Mouse (Mus musculus) testis, adult 2 months (tissue): ENCODE measurements at regions not wholly inside any gene's neighbourhood (a gene's known extent, or its start where the extent isn't known, plus 50 kb on each side); places are given as distances from the start of the nearest gene placed in this dataset.
A peak's percentile ranks its signal among the peaks of the same experiment; 100 is the strongest.

Experiments used
- H3K27ac ChIP-seq: fragments of 200-500 bp; 2 replicates; pipeline ENCODE4 v1.5.1; 2012; ENCODE audit warnings: low read depth, low read length; ENCODE audit not compliant: control insufficient read depth, insufficient read depth
- H3K27me3 ChIP-seq: fragments of 200-500 bp; 2 replicates; pipeline ENCODE4 v1.6.1; 2012; ENCODE audit warnings: mild to moderate bottlenecking, low read length, moderate library complexity; ENCODE audit not compliant: control insufficient read depth, insufficient read depth
- H3K36me3 ChIP-seq: fragments of 200-500 bp; 2 replicates; pipeline ENCODE4 v1.6.1; 2012; ENCODE audit warnings: mild to moderate bottlenecking, low read length; ENCODE audit not compliant: control insufficient read depth, insufficient read depth
- H3K4me1 ChIP-seq: fragments of 200-500 bp; 2 replicates; pipeline ENCODE4 v1.6.1; 2012; ENCODE audit warnings: low read length; ENCODE audit not compliant: control insufficient read depth, insufficient read depth
- H3K4me3 ChIP-seq: fragments of 200-500 bp; 2 replicates; pipeline ENCODE4 v1.5.1; 2012; ENCODE audit warnings: low read depth, mild to moderate bottlenecking, low read length, moderate library complexity, mixed read lengths; ENCODE audit not compliant: control insufficient read depth
- CTCF ChIP-seq: fragments of 200-500 bp; IDR thresholded peaks from 2 replicates; pipeline ENCODE4 v1.5.1; 2012; ENCODE audit warnings: low read depth, mild to moderate bottlenecking, inconsistent platforms, low read length, moderate library complexity; ENCODE audit not compliant: control insufficient read depth, insufficient read depth, insufficient replicate concordance
- POLR2A ChIP-seq: fragments of 200-500 bp; IDR thresholded peaks from 2 replicates; pipeline ENCODE4 v1.6.1; 2012; ENCODE audit warnings: low read depth, mild to moderate bottlenecking, inconsistent platforms, low read length, moderate library complexity; ENCODE audit not compliant: control insufficient read depth

GRCm38 (mm10) chr7:135996896-135997295, 280.7 kb upstream of the Mki67 start:
- Histone ChIP-seq H3K27me3 (no peaks in the 10 kb centered on the region), H3K4me1 (no peaks in the 10 kb centered on the region), H3K36me3 (no peaks in the 10 kb centered on the region), H3K4me3 (no peak overlapping the region), H3K27ac (no peak overlapping the region)
- TF ChIP-seq POLR2A (no peak), CTCF (no peak)

- no peaks in the 10 kb centered on the region for H3K4me1 ChIP-seq
- no peak overlapping the region for H3K4me3 ChIP-seq
- no peaks in the 10 kb centered on the region for H3K36me3 ChIP-seq
- no peaks in the 10 kb centered on the region for H3K27me3 ChIP-seq
- no peak for TF ChIP-seq POLR2A
- TF ChIP-seq CTCF: no peak
- no peak overlapping the region for H3K27ac ChIP-seq
Observed at GRCm38 (mm10) chr7:135997640-135998039, 281.5 kb upstream of the Mki67 start.

DNA sequence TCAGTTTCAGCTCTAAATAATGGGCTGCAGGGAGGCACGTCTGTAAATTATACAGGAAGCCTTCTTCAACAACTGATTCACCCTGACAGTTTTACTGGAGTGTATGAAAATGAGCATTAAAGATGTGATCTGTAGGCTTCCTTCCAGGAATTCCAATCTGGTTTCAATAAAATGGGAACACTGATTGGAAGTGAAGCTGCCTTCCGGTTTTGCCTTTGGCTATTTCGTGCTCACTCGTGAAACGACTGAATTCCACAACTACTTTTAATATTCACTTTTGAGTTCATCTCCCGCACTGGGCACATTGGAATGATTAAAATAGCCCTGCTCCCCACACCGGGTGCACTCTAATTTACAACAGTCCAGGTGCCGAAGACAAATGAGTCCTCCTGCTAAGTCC, 286.2 kb upstream of the Mki67 start:
- Histone ChIP-seq H3K36me3 (no peaks in the 10 kb centered on the region), H3K27ac (no peak overlapping the region), H3K4me1 (no peaks in the 10 kb centered on the region), H3K4me3 (no peak overlapping the region), H3K27me3 (no peaks in the 10 kb centered on the region)
- TF ChIP-seq POLR2A (no peak), CTCF (no peak)

DNA sequence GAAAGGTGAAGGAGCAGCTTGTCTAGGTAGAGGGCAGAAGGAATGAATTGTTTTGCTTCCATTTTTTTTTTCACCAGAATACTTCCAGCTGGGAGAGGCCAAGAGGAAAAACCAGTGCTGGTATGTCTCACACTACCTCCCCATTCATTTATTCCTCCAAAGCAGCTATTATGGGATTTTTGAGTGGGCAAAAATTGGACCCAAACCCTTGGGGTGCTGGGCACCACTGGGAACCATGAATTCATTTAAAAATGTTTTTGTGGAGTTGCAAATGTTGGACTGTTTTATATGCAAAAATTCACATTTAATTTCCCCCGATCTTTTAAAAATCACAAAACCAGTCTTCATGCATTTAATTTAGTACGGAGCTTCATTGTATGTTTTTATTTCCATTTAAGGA, 287.1 kb upstream of the Mki67 start:
- TF ChIP-seq CTCF (no peak), POLR2A (no peak)
- no peaks in the 10 kb centered on the region for H3K36me3 ChIP-seq
- no peak overlapping the region for H3K4me3 ChIP-seq
- H3K4me1 ChIP-seq: no peaks in the 10 kb centered on the region
- H3K27me3 ChIP-seq: no peaks in the 10 kb centered on the region
- no peak overlapping the region for H3K27ac ChIP-seq

GRCm38 (mm10) chr7:136007796-136008455, 291.8 kb upstream of the Mki67 start:
- Histone ChIP-seq H3K27ac (no peak overlapping the region), H3K4me1 (no peaks in the 10 kb centered on the region), H3K27me3 (no peaks in the 10 kb centered on the region), H3K4me3 (no peak overlapping the region), H3K36me3 (no peaks in the 10 kb centered on the region)
- TF ChIP-seq POLR2A (no peak), CTCF (no peak)

DNA sequence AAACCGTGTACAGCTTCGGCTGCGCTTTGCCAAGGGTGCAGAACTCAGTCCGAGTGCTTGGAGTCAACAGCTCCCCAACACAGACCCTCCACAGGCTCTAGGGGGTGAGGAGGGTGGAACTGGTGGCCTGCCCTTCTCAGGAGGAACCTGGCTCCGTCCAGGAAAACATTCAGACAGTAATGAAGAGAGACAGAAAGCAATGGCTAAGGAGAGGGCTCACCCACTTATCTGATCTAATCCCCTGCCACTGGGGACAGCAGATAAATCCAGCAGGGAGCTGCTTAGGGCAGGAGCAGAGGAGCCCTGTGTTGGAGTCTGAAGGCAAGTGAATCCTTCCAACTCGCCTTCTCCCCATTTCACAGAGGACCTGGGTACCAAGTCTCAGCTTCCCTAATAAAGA, 292.3 kb upstream of the Mki67 start:
- TF ChIP-seq CTCF (no peak), POLR2A (no peak)
- Histone ChIP-seq H3K4me3 (no peak overlapping the region), H3K27me3 (no peaks in the 10 kb centered on the region), H3K27ac (no peak overlapping the region), H3K4me1 (no peaks in the 10 kb centered on the region), H3K36me3 (no peaks in the 10 kb centered on the region)

DNA sequence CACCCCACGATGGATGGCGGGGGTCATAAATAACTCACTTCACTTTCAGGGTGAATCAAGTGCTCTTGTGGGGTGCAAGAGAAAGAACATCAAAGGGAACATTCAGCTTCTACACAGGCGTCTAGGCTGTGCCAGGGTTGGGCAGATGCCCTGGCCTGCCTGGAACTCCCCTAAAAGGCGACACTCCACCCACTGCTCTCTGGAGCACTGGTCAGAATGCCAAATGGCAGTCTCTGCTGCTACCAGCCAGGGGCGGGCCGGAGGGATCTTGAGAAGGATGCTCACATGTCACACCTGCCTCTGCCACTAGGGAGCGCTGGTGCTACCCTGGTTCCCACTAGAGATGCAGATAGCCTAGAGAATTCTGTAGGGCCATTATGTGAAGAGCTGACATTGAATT, 293.9 kb upstream of the Mki67 start:
- Histone ChIP-seq H3K27ac (no peak overlapping the region), H3K4me3 (no peak overlapping the region), H3K27me3 (no peaks in the 10 kb centered on the region), H3K36me3 (no peaks in the 10 kb centered on the region), H3K4me1 (no peaks in the 10 kb centered on the region)
- TF ChIP-seq CTCF (peak; percentile 79), POLR2A (no peak)
